Mouse (Mus musculus) retina, embryonic 14.5 days (tissue): Measurements from ENCODE around the gene Kpna1.
A peak's percentile ranks its signal among the peaks of the same experiment; 100 is the strongest.
"Not testable (repeated sequence)": the region's sequence is repeated elsewhere in the genome, so short reads cannot be mapped to it uniquely, and the experiment has no call there.

ENCODE experiments used
- DNase-seq: peaks from one replicate; pipeline ENCODE4 v3.0.0-alpha.2; 2015; ENCODE audit warnings: low spot score

Kpna1 gene

DNA sequence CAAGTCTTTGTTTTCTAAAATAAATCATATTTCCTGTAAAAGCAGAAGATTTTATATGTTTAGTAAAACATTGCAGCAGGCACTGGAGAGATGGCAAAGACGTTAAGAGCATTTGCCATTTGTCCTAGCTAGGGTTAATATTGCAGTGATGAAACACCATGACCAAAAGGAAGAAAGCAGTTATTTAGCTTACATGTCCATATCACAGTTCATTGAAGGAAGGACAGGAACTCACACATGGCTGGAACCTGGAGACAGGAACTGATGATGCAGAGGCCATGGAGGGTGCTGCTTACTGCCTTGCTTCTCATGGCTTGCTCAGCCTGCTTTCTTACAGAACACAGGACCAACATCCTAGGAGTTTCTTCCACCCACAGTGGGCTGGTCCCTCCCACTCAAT lies 13.8 kb downstream of the Kpna1 start:
- DNase-seq, result no peak

DNA sequence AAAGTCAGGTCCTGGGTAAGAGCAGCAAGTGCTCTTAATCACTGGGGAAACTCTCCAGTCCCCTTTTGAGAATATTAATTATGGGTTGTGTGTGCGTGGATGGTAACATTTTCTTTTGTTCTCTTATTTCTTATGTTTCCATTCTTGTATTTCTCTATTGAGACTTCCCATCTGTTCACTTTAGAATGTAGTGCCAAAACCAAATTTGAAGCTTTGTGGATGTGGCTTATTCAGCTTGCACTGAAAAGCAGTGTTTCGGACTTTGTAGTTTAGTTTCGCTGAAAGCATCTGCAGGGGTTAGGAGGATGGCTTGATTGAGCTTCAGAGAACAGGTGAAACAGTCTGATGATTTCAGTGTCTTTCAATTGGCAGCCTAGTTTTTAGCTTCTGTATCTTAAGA lies 14.8 kb downstream of the Kpna1 start:
- no peak for DNase-seq

DNA sequence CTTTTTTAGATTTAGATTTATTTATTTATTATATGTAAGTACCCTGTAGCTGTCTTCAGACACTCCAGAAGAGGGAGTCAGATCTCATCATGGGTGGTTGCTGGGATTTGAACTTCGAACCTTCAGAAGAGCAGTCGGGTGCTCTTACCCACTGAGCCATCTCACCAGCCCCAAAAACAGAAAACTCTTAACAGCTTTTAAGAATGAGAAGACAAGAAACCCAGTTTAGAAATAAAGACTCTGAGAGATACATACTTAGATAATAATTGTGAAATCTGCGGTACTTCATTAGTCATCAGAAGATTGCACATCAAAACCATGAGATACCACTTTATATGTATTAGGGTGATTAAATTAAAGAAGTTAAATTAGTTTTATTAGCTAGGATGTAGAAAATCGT lies 20.3 kb downstream of the Kpna1 start:
- not testable (repeated sequence) for DNase-seq

DNA sequence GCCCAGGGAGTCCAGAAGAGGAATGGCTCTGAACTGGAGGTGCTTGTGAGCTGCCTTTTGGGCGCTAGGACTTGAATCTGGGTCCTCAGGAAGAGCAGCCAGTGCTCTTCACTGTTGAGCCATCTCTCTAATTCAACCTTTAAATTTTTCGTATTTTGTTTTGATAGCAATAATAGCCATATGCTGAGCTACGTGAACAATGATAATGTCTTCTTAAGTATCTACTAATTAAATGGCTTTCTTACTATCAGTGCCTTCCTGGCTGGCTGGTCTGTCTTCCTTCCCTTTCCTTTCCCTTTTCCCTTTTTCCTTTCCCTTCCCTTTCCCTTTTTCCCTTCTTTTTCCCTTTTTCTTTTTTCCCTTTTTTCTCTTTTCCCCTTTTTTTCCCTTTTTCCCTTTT lies 29.8 kb downstream of the Kpna1 start:
- DNase-seq, result no peak

DNA sequence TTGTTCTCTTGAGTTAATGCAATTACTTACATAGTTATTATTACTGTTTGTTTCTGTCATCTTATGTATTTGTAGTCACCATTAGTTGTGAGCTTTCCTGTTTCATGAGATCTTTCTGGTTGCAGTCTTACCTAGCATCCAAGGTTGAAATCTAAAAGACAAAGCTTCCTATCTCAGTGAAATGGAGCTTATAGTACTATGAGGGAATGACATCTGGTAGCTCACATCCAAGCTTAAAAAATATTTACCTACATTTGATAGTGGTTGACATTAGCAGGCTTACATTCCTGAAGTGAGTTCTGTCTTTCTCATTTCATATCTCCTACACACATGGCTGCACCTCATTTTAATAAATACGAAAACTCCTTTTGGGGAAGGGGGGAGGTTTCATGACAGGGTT lies 37.8 kb downstream of the Kpna1 start:
- DNase-seq, result no peak

DNA sequence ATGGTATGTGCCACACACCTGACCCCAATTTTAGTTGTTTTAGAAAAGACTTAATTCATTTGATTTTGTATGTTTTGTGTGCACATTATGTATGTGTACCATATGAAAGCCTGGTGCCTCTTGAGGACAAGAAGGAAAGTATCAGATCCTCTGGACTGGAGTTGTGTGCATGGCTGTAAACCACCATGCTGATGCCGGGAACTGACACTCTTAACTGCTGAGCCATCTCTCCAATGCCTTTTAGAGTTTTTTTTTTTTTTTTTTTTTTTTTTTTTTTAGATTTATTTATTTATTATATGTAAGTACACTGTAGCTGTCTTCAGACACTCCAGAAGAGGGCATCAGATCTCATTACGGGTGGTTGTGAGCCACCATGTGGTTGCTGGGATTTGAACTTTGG lies 49.6 kb downstream of the Kpna1 start:
- not testable (repeated sequence) for DNase-seq

DNA sequence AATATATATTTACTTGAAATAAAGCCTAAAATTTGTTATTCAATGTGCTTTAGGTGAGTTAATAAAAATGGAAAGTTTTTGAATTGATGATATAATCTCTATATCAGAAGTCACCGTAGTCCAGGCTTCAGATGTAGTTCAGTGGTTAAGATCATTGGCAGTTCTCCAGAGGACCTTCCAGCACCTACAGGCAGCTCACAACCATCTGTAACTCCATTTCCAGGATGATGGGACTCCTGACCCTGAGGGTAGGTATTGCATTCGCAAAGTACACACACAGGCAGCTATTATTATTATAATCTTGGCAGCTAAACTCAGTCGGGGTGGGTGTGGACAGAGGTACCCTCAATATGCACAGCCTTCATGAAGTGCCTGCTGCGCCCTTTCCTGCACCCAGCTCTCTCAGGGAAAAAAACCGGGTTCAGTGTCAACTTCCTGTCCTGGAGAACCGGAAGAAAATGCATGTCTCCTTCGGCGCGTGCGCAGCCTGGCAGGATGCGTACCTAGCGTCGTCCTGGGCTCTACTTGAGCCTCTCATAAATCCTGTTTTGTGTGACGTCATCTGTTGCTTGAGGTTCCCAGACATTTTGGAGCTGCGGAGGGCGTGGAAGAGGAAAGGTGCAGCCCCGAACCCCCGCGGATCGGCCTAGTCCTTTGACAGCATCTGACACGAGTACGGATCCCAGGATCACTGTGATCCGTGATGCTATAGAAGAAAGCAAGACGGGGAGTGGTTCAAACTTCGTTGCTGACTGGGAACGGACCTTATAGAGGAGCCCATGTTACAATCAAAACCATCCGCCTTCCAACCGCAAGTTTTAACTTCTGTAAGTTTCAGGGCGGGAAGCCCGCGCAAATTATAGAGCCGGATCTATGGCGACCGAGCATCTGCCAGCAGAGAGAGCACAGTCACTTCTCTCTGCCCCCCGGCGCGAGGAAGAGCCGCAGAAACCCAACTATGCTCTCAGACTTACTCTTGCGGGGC lies 62.4 kb downstream of the Kpna1 start, which contains the start of gene Wdr5b:
TSS of gene Wdr5b (plus strand) at position 551 of the 985 bp plus-strand sequence.
- peak; percentile 95 for DNase-seq

DNA sequence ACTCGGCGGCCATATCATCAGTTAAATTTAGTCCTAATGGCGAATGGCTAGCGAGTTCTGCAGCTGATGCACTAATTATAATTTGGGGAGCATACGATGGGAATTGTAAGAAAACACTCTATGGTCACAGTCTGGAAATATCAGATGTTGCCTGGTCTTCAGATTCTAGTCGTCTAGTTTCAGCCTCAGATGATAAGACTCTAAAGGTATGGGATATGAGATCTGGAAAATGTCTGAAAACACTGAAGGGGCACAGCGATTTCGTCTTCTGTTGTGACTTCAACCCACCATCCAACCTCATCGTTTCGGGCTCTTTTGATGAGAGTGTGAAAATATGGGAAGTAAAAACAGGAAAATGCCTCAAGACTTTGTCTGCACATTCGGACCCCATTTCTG lies 63.1 kb downstream of the Kpna1 start:
- no peak for DNase-seq

DNA sequence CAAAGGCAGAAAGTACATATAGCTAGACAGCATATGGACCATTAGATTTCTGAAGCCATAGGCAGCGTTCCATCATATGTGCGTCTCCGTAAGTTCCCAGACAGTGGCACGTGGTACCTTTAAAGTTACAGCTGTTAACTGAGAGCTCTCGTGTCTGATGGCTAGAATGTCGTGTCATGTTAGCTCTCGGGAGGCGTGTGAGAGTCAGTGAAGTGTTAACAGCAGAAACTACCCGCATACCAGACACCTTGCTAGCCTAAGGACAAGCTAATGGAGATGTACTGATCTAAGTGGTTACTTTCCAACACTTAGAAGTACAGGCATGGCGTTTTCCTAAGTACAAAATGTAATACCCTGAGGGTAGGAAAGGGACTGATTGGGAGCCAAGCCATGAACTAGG lies 64.5 kb downstream of the Kpna1 start:
- no peak for DNase-seq

DNA sequence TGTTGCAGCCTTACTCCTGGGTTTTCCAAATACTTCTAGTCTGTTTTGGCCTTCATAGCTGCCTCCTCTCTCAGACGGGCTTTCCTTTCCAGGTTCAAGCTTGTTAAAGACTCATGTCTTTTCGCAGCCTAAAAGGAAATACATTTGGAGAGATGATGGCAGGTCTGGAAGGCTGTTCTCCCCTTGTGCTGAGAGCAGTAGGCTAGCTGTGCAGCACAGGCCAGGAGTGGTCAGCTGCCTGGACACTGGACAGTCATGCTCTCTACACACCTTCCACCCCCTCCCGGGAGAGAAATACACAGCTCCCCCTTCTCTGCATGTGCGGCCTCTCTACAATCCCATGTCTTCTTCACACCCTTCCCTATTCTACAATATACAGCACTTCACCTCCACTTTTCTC lies 65.4 kb downstream of the Kpna1 start:
- no peak for DNase-seq

DNA sequence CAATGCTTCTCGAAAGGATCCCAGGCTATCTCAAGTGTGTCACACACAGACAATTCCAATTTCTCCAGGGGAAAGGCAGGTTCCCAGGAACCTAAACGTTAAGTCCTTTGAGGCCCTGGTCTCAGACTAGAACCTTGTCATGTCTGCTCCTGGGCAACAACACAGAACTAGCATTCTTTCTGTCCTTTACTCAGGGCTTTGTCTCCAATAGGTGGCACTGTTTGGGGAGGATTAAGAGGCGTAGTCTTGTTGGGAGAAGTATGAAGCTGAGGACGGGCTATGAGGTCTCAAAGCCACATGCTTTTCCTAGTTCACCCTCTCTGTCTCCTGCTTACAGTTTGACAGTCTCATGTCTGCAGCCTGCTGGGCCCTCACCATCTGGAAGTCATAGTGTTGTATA lies 69.0 kb downstream of the Kpna1 start:
- DNase-seq, result no peak

DNA sequence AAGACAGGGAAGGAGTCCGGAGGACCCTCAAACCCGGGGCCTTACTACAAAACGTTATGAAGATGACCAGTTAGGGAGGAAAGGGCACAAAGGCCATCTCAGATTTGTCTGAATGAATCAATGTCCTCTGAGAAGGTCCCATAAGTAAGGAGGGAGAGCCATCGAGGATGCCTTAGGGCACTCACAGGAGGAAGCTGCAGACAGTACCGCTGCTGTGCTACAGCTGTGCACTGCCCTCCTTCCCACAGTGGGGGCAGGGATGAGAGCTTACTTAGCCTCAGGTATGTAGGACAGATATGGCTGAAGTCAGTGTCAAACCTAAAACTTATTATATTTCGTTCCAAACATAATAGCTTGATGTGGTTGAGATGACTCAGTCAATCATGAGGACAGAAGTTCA lies 72.9 kb downstream of the Kpna1 start:
- DNase-seq, result no peak

DNA sequence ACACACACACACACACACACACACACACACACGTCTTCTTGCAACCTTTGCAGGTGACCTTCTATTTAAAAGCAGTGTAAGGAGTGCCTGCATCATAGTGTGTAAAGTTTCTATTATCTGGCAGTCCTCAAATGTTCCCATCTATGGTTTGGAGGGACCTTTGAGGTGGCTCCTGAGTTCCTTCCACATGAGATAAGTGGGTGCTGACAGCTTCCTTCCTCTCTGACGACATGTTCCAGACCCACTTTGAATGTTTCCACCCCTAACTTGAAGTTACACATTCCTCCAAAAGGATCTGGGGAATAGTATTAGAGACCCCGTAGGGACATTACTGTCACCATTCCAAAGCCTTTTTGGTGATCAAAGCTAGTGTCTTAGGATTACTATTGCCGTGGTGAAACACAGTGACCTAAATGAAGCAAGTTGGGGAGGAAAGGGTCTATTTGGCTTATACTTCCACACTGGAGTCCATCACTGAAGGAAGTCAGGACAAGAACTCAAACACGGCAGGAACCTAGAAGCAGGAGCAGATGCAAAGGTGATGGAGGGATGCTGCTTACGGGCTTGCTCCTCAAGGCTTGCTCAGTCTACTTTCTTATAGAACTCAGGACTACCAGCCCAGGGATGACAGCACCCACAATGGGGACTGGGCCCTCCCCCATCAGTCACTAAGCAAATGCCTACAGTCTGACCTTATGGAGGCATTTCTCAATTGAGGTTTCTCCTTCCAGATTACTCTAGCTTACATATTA lies 75.2 kb downstream of the Kpna1 start:
- DNase-seq, result no peak

DNA sequence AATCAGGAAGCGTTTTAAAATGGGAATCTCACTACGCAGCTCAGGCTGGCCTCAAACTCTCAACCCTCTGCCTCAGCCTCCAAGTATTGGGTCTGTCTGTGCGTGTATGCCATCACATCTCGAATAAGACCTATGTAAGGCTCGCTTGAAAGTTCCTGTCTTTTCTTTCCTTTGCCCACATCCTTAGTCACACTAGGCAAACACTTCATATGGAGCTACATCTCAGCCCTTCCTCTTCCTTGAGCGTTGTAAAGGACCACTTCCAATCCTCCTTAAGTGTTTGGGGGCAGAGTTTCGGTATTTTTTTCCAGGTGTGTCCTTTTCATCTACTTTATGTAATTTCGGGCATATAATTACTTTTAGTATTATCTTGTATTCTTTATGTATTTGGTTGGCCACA lies 76.4 kb downstream of the Kpna1 start:
- no peak for DNase-seq

DNA sequence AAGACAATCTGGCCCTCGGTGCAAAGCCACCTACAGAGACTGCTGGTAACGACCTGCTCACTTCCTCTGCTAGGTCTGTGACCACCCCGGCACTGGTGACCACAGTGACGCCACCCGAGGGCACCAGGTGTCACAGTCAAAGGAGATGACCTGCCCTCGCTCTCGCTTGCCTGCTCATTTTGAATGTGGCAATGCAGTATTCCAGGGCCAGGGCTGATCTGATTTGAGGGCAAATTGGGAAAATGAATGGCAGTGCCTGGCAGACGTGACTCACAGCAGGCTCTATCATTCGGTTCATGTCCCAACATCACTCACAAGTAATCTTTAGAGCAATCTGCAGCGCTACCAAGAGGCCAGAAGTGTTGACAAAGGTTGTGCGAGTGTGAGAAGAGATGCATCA lies 77.9 kb downstream of the Kpna1 start:
- no peak for DNase-seq

DNA sequence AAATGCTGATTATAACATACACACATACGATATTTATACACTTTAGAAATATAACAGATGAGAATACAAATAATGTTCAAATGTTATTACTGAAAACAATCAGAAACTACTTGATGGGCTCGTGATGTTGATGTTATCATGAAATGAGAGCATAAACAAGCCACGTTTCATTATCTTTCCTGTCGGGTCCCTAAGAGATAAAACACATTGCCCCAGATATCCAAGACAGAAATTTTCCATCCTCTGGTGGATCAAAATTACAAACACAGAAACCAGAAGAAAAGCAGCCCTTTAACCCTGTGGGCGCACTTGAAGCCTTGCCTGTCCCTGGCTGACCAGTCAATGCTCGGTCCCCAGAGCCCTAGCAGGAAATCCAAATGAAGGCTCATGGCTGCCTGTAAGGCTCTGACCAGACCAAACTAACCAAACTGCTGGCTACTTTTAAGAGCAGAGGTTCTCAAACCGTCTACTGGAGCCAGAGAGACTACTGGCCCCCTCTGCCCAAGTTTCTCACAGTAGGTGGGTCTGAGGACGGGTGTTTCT lies 79.5 kb downstream of the Kpna1 start:
- no peak for DNase-seq

DNA sequence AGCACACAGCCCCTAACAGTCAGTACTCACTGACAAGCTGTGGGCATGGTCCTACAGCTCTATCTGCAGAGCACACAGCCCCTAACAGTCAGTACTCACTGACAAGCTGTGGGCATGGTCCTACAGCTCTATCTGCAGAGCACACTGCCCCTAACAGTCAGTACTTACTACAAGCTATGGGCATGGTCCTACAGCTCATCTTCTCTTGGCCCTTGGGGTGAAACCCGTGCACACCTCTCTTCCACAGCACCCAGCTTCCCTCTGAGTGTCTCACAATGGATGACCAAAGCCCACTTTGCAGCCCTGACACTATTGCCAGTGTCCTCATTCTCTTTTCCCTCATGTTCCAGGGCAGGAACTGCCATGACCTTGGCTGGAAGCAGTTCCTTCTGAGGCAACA lies 84.0 kb downstream of the Kpna1 start:
- DNase-seq, result not testable (repeated sequence)

DNA sequence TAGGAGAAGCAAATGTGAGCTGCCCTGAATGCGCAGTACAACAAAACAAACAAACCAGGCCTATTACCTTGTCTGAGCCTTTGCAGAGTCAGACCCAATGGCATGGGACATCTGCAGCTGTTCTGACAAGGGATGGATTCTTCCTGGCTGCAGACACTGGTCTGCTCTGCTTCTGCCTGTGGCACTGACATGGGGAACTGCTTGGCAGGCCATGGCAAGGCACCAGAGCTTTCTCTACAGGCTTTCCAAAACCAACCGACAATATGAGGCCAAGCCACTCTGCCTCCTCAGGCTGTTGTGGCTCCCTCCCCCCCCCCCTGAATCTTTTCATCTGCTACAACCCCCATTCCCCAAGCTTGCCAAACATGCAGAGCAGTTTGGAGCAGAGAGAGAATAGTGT lies 84.8 kb downstream of the Kpna1 start:
- no peak for DNase-seq

DNA sequence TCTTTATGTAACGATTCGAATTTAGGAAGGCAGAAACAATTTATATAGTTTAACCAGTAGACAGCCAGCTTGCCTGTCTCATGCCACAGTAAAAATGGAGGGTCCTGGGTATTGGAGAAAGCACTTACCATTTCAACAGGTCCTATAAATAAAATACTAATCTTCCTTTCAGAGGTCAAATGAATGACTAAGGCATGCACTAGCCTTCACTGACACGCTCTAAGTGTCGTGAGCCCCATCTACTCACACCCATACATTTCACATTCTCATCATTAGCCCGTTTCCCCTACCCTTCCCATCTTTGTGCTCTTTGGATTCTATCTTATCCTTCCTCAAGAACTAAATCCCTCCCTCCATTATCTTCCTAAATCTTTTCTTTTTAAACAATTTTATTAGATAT lies 86.4 kb downstream of the Kpna1 start:
- DNase-seq, result no peak

DNA sequence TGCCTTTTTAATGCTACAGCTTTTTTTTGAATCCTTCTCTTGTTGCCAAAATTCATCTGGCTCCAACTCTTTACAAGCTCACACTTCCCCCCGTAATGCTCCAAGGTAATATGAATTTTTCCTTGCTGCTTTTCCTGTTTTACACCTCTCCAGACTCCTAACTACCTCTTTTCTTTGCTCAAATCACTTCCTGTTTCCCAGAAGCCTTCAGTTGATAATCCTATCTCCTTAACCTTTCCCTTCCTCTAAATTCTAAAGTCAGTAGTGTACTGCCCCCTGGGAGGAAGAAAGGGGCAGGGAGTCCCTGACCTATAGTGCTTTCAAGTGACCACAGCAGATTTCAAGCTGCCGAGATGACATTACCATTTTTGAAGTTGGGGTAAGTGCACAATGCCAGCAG lies 89.1 kb downstream of the Kpna1 start:
- no peak for DNase-seq

DNA sequence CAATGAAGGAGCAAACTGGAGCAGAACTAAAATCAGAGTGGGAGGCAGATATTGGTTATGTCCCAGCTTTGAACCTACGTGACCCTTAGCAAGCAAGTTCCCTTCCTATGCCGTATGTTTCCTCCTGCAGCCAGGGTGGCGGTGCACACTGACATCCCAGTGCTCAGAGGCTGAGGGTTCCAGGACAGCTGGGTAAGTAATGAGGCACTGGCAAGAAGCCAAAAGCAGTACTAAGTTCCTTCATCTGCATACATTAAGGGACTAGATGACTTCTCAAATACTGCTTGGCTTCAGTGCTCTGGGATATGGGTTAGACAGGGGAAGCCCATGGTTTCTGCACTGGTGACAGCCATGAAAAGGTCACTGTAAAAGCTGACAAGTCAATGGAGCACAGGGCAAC lies 89.8 kb downstream of the Kpna1 start:
- no peak for DNase-seq

DNA sequence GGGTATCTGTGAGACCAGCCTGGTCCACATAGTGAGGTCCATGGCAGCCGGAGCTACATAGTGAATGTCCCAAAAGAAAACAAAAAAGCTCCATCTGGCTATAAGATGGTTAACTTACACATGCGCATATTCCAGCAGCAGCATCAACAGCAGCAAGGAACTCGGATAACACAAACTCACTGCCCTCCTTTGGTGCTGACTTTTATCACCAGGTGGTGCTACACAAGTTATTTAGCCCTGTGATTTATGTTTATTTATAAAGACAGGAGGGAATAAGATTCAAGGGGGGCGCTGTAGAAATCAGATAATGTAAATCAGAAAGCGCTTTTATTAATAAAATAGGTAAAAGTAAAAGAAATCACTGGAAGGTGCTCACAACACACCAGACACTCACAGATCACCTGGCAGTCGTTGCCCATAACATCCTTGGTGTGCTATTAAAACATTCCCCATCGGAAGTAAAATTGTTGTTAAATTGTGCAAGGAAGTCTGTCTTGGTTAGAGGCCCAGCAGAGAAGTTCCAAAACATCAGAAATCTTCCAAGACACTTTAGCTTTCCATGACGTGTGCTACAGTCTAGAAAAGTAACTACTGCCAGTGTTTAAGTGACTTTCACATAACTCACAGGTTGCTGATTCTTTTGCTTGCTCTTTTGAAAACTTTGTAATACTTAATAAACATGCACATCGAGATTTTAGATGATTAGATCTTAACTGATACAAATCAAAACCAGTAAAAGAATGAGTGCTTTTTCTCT lies 91.4 kb downstream of the Kpna1 start:
- DNase-seq, result no peak
